Mouse (Mus musculus): ENCODE results near the gene Agrp. TPM values are rescaled to one million over a fixed set of nuclear protein-coding genes. Genes with fewer than 3 reads are reported as not detected.

Gene Agrp
- polyA plus RNA-seq, 1 experiment from 2014 or later = 0.64 TPM

- Histone ChIP-seq H3K27ac (replicated peaks) (no peak overlapping the region), H3K9me3 (no peaks in the 10 kb centered on the region), H3K36me3 (replicated peaks) (peaks cover 50% of the 10 kb centered on the region), H3K4me3 (no peak overlapping the region), H3K27me3 (replicated peaks; ENCODE audit: low read depth, poor library complexity, severe bottlenecking) (no peaks in the 10 kb centered on the region), H3K4me1 (peaks cover 11% of the 10 kb centered on the region)
- 93% methylated on average over 6 of the region's 6 CpGs for WGBS
- no peak for DNase-seq (ENCODE audit: low spot score)
These were observed 100.0 kb downstream of the Agrp start for GRCm38 (mm10) chr8:105537011-105537677.

GRCm38 (mm10) chr8:105536546-105536945 lies 100.6 kb downstream of the Agrp start:
- Histone ChIP-seq H3K36me3 (replicated peaks) (peaks cover 45% of the 10 kb centered on the region), H3K4me3 (no peak overlapping the region), H3K27me3 (replicated peaks; ENCODE audit: low read depth, poor library complexity, severe bottlenecking) (no peaks in the 10 kb centered on the region), H3K4me1 (peaks cover 11% of the 10 kb centered on the region), H3K9me3 (no peaks in the 10 kb centered on the region), H3K27ac (replicated peaks) (no peak overlapping the region)
- DNase-seq (ENCODE audit: low spot score) = no peak
- 92% methylated on average over 3 of the region's 3 CpGs for WGBS

- H3K27ac ChIP-seq (replicated peaks) = peak overlapping the region; percentile 55; the same call in 1 of the 2 replicates
- H3K4me3 ChIP-seq = no peak overlapping the region
- H3K9me3 ChIP-seq = no peaks in the 10 kb centered on the region
- peaks cover 18% of the 10 kb centered on the region for H3K4me1 ChIP-seq
- 0% methylated on average over 1 of the region's 1 CpGs for WGBS
- no peaks in the 10 kb centered on the region for H3K27me3 ChIP-seq (replicated peaks; ENCODE audit: low read depth, poor library complexity, severe bottlenecking)
- peak; percentile 83 for DNase-seq (ENCODE audit: low spot score)
- peaks cover 47% of the 10 kb centered on the region for H3K36me3 ChIP-seq (replicated peaks)
These were observed 103.3 kb downstream of the Agrp start for GRCm38 (mm10) chr8:105533892-105534329.

GRCm38 (mm10) chr8:105533439-105533838 lies 103.8 kb downstream of the Agrp start:
- 26% methylated on average over 2 of the region's 2 CpGs for whole genome bisulfite sequencing
- Histone ChIP-seq H3K27me3 (replicated peaks; ENCODE audit: low read depth, poor library complexity, severe bottlenecking) (no peaks in the 10 kb centered on the region), H3K4me3 (no peak overlapping the region), H3K36me3 (replicated peaks) (peaks cover 46% of the 10 kb centered on the region), H3K27ac (replicated peaks) (peak overlapping the region; percentile 55), H3K4me1 (peaks cover 18% of the 10 kb centered on the region), H3K9me3 (no peaks in the 10 kb centered on the region)
- DNase-seq (ENCODE audit: low spot score) = no peak

DNA sequence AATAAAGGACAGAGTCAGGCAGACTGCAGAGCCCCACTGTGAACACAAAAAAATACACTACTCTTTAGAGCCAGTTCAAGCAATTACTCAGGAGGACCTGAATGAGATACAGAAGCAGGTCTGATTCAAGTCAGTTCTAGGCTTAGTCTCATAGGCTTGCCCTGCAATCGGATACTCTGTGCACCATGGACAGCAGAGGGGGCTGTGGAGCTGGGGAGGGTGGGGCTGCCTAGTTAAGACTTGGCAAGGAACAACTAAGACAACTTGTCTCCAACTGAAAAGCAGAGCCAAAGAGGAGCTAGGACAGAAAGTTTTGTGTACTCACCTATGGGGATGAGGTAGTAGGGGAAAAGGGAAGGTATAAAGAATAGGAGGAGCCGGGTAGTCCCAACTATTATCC lies 105.4 kb downstream of the Agrp start:
- no peak overlapping the region for H3K4me3 ChIP-seq
- no peaks in the 10 kb centered on the region for H3K9me3 ChIP-seq
- H3K4me1 ChIP-seq = peaks cover 18% of the 10 kb centered on the region
- WGBS = 60% methylated on average over 2 of the region's 2 CpGs
- peaks cover 38% of the 10 kb centered on the region for H3K36me3 ChIP-seq (replicated peaks)
- H3K27ac ChIP-seq (replicated peaks) = no peak overlapping the region
- peak; percentile 51 for DNase-seq (ENCODE audit: low spot score)
- H3K27me3 ChIP-seq (replicated peaks; ENCODE audit: low read depth, poor library complexity, severe bottlenecking) = no peaks in the 10 kb centered on the region

GRCm38 (mm10) chr8:105529271-105529670 lies 107.9 kb downstream of the Agrp start:
- 91% methylated on average over 3 of the region's 3 CpGs for WGBS

DNA sequence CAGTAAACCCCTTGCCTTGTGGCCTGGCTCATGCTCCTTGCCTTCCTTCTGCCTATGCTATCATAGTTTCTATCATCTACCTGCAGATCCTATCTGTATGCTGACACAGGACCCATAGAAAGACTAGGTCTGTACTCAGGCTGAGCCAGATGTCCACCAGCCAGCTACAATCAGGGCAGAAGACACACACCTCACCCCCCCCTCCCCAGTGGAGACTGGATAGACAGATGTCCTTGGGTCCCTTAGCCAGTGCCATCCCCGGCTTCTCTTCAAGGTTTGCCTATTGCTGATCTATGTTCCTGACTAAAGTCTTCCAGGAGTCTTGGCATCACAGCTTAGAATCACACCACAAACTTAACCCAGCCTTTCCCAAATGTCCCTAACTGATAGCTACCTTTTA lies 109.0 kb downstream of the Agrp start:
- peaks cover 49% of the 10 kb centered on the region for H3K36me3 ChIP-seq (replicated peaks)
- H3K27me3 ChIP-seq (replicated peaks; ENCODE audit: low read depth, poor library complexity, severe bottlenecking) = no peaks in the 10 kb centered on the region
- H3K27ac ChIP-seq (replicated peaks) = no peak overlapping the region
- WGBS = 97% methylated on average over 1 of the region's 1 CpGs
- H3K4me3 ChIP-seq = no peak overlapping the region
- no peak for DNase-seq (ENCODE audit: low spot score)
- peaks cover 10% of the 10 kb centered on the region for H3K4me1 ChIP-seq
- H3K9me3 ChIP-seq = no peaks in the 10 kb centered on the region

More at GRCm38 (mm10) chr8:105529271-105529670, 107.9 kb downstream of the Agrp start:
- no peak for DNase-seq (ENCODE audit: low spot score)
- H3K9me3 ChIP-seq = no peaks in the 10 kb centered on the region
- H3K27me3 ChIP-seq (replicated peaks; ENCODE audit: low read depth, poor library complexity, severe bottlenecking) = no peaks in the 10 kb centered on the region
- H3K36me3 ChIP-seq (replicated peaks) = peaks cover 38% of the 10 kb centered on the region
- no peak overlapping the region for H3K4me3 ChIP-seq
- H3K4me1 ChIP-seq = peaks cover 18% of the 10 kb centered on the region
- H3K27ac ChIP-seq (replicated peaks) = no peak overlapping the region

- Histone ChIP-seq H3K36me3 (replicated peaks) (peaks cover 60% of the 10 kb centered on the region), H3K27me3 (replicated peaks; ENCODE audit: low read depth, poor library complexity, severe bottlenecking) (no peaks in the 10 kb centered on the region), H3K4me3 (no peak overlapping the region), H3K27ac (replicated peaks) (no peak overlapping the region), H3K9me3 (no peaks in the 10 kb centered on the region), H3K4me1 (peaks cover 19% of the 10 kb centered on the region)
- WGBS = 80% methylated on average over 2 of the region's 2 CpGs
- DNase-seq (ENCODE audit: low spot score) = no peak
These were observed 110.1 kb downstream of the Agrp start for GRCm38 (mm10) chr8:105527110-105527509.

GRCm38 (mm10) chr8:105522890-105523289 lies 114.3 kb downstream of the Agrp start:
- Histone ChIP-seq H3K27ac (replicated peaks) (no peak overlapping the region), H3K4me3 (no peak overlapping the region), H3K4me1 (peaks cover 54% of the 10 kb centered on the region), H3K27me3 (replicated peaks; ENCODE audit: low read depth, poor library complexity, severe bottlenecking) (peaks cover 31% of the 10 kb centered on the region), H3K36me3 (replicated peaks) (peaks cover 43% of the 10 kb centered on the region), H3K9me3 (no peaks in the 10 kb centered on the region)
- DNase-seq (ENCODE audit: low spot score) = no peak
- WGBS = 74% methylated on average over 9 of the region's 9 CpGs

GRCm38 (mm10) chr8:105521995-105522769 lies 115.0 kb downstream of the Agrp start:
- no peaks in the 10 kb centered on the region for H3K9me3 ChIP-seq
- peak overlapping the region; percentile 40 for H3K27ac ChIP-seq (replicated peaks)
- peaks cover 61% of the 10 kb centered on the region for H3K4me1 ChIP-seq
- H3K36me3 ChIP-seq (replicated peaks) = peaks cover 40% of the 10 kb centered on the region
- no peak for DNase-seq (ENCODE audit: low spot score)
- 84% methylated on average over 21 of the region's 21 CpGs for WGBS
- H3K4me3 ChIP-seq = no peak overlapping the region
- peaks cover 38% of the 10 kb centered on the region for H3K27me3 ChIP-seq (replicated peaks; ENCODE audit: low read depth, poor library complexity, severe bottlenecking)

GRCm38 (mm10) chr8:105521061-105521460 lies 116.1 kb downstream of the Agrp start:
- Histone ChIP-seq H3K9me3 (no peaks in the 10 kb centered on the region), H3K27me3 (replicated peaks; ENCODE audit: low read depth, poor library complexity, severe bottlenecking) (peaks cover 48% of the 10 kb centered on the region), H3K4me3 (peak overlapping the region; percentile 84), H3K4me1 (peaks cover 72% of the 10 kb centered on the region), H3K27ac (replicated peaks) (peak overlapping the region; percentile 92), H3K36me3 (replicated peaks) (peaks cover 38% of the 10 kb centered on the region)
- peak; percentile 64 for DNase-seq (ENCODE audit: low spot score)
- 0% methylated on average over 3 of the region's 3 CpGs for WGBS

GRCm38 (mm10) chr8:105520521-105520920 lies 116.7 kb downstream of the Agrp start:
- peak overlapping the region; percentile 84 for H3K4me3 ChIP-seq
- H3K4me1 ChIP-seq = peaks cover 77% of the 10 kb centered on the region
- peak overlapping the region; percentile 92 for H3K27ac ChIP-seq (replicated peaks)
- DNase-seq (ENCODE audit: low spot score) = no peak
- H3K27me3 ChIP-seq (replicated peaks; ENCODE audit: low read depth, poor library complexity, severe bottlenecking) = peaks cover 51% of the 10 kb centered on the region
- no peaks in the 10 kb centered on the region for H3K9me3 ChIP-seq
- H3K36me3 ChIP-seq (replicated peaks) = peaks cover 38% of the 10 kb centered on the region
- 26% methylated on average over 5 of the region's 5 CpGs for WGBS

DNA sequence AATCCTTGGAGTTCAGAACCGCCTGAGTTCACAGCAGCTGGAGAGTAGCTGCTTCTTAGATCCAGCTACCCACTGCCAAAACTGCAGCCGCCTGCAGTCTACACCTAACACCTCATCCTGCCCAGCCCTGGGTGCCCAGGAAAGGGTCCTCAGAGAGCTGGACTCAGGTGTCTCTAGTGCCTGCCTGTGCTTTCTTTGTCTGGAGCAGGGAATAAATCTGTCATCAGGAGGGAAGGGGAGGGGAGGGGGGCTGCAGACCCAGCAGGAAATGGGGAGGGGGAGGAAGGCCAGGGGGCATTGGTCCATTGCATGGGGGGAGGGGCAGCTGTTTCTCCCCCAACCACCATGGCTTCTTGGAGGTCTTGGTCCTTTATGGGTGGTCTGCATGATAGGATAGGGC lies 117.6 kb downstream of the Agrp start:
- peak; percentile 63 for DNase-seq (ENCODE audit: low spot score)
- Histone ChIP-seq H3K9me3 (no peaks in the 10 kb centered on the region), H3K4me3 (peak overlapping the region; percentile 84), H3K36me3 (replicated peaks) (peaks cover 28% of the 10 kb centered on the region), H3K27me3 (replicated peaks; ENCODE audit: low read depth, poor library complexity, severe bottlenecking) (peaks cover 61% of the 10 kb centered on the region), H3K4me1 (peaks cover 77% of the 10 kb centered on the region), H3K27ac (replicated peaks) (peak overlapping the region; percentile 92)
- WGBS = 0% methylated on average over 2 of the region's 2 CpGs
